Mouse (Mus musculus) frontal cortex, postnatal 14 days (tissue): ENCODE measurements at regions not wholly inside any gene's neighbourhood (a gene's known extent, or its start where the extent isn't known, plus 50 kb on each side); places are given as distances from the start of the nearest gene placed in this dataset.
"Not testable (repeated sequence)": the region's sequence is repeated elsewhere in the genome, so short reads cannot be mapped to it uniquely, and the experiment has no call there.

Source experiments
- DNase-seq, 2 experiments: peaks; one replicate each; pipeline ENCODE4 v3.0.0; 2022; ENCODE audit warnings: low spot score in 2 of 2

- no peak for DNase-seq
Measured at GRCm38 (mm10) chr15:8767624-8768571, 57.3 kb upstream of the Slc1a3 start.

GRCm38 (mm10) chr15:8766208-8766607 lies 55.6 kb upstream of the Slc1a3 start:
- DNase-seq = not testable (repeated sequence)

DNA sequence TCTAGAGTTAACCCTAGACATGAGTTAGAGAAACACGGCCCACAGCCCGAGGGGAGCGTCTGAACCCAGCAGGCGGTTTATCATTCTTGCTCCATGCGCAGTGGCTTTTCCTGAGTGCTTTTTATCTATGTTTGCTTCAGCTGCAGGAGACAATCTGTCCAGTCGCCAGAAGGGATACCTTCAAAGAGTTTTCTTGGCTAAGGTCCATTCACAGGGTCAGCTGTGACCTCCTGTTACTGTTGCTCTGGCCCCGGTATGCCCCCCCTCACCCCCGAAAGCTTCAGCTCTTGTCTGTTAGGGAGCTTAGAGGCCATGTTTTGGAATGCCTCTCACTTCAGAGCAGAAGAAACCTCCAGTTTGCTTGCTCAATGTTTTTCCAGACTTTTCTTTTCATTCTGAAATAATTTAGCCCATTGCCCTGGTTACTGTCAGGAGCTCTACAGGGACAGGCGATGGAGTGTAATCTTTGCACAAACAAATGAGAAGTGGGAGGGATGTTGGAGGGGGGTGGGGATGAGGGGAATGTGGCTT lies 51.2 kb upstream of the Slc1a3 start:
- no peak for DNase-seq

DNA sequence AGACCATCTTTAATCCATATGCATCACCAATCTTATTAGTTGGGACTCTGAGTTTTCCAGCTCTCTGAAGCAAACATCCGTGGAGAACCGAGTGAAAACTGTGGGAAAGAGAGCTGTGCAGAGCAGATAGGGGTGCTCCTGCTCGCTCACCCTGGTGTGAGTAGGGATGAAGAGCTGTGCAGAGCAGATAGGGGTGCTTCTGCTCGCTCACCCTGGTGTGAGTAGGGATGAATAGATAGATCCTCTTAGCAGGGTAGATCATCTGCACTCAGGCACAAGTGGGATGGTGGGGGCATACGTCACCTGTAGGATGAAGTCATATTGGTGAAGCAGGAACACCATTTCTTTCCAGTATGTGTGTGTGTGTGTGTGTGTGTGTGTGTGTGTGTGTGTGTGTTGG lies 50.6 kb upstream of the Slc1a3 start:
- DNase-seq = no peak
